Mouse (Mus musculus): ENCODE results near the gene Iqce.

- no peak for TF ChIP-seq CTCF (IDR thresholded peaks at IDR 0.05; ENCODE audit: borderline replicate concordance, insufficient read depth, low read length)
- no peak for TF ChIP-seq POLR2A (IDR thresholded peaks at IDR 0.05; ENCODE audit: low read depth, low read length)
These were observed 8.1 kb upstream of the Iqce start for GRCm38 (mm10) chr5:140710315-140710714.

All from embryonic fibroblast, embryonic 13.5 days (primary cell).